Mouse (Mus musculus) ovary, adult 2 months (tissue): ENCODE data around the gene Fcrls. TPM values are rescaled to one million over a fixed set of nuclear protein-coding genes. Genes with fewer than 3 reads are reported as not detected.

Experiments used
- polyA plus RNA-seq: library from polyadenylated mRNA; depleted of rRNA; stranded (reverse); fragments of >200 nt; gene quantifications from 2 replicates; pipeline ENCODE4 v1.2.3, GENCODE M21; 2012; rRNA removed

The Fcrls gene
- 10.1 and 10.4 TPM in 2 replicates for polyA plus RNA-seq

GRCm38 (mm10) chr3:87263436-87263835 is at the start of gene Fcrls:
TSS of gene Fcrls (minus strand) at chr3:87263738.

Other genes starting within 250 kb of the Fcrls start
- 16.3 and 18.6 TPM in 2 replicates for gene Kirrel, start 89.0 kb downstream of the Fcrls start, polyA plus RNA-seq
- gene Cd5l, start 94.1 kb upstream of the Fcrls start, polyA plus RNA-seq, result 0.40 and 0.75 TPM in 2 replicates
- gene Fcrl1, start 112.6 kb upstream of the Fcrls start, polyA plus RNA-seq, result 0.28 and 0.31 TPM in 2 replicates
- 0.07 TPM in 1 of 2 replicates, not detected in the other for gene Fcrl5, start 172.0 kb upstream of the Fcrls start, polyA plus RNA-seq